In genomic region chr17:8278356-8278755, GRCm38 (mm10) we compare ENCODE assay signal across 20 mouse cellular contexts. TPM values are rescaled to one million over a fixed set of nuclear protein-coding genes. Genes with fewer than 3 reads are reported as not detected.
"Had no signal": no experiment of that assay in that cellular context is flagged by ENCODE, and none has a peak within 500 bp of the region (broad histone marks: within the 10 kb centered on the region; RNA-seq: fewer than 3 reads in every experiment).

No protein-coding gene starts in this region.

- H3K27me3 ChIP-seq: neural tube, embryonic 15.5 days had no signal

- DNase-seq: lung, embryonic 14.5 days; lung, postnatal 10 days; lung, postnatal 4 days; midbrain, embryonic 14.5 days; retina, postnatal 1 day; right cerebral cortex, adult 18-20 months; right cerebral cortex, postnatal 25 days; right cerebral cortex, postnatal 4 days; spleen, adult 18-20 months; thymus, adult 18-20 months; thymus, postnatal 14 days; thymus, postnatal 36 days had no signal

- H3K9ac ChIP-seq: lung, embryonic 14.5 days; midbrain, embryonic 12.5 days; neural tube, embryonic 13.5 days; neural tube, embryonic 15.5 days had no signal

- H3K4me3 ChIP-seq: midbrain, embryonic 10.5 days; midbrain, embryonic 12.5 days; myocyte; neural tube, embryonic 13.5 days; neural tube, embryonic 15.5 days had no signal

- H3K27ac ChIP-seq: midbrain, embryonic 10.5 days; midbrain, embryonic 12.5 days; neural tube, embryonic 13.5 days; neural tube, embryonic 15.5 days had no signal

- ATAC-seq: midbrain, embryonic 16.5 days had no signal

- H3K36me3 ChIP-seq: midbrain, embryonic 10.5 days; midbrain, embryonic 12.5 days; neural tube, embryonic 13.5 days; neural tube, embryonic 15.5 days had no signal

- H3K9me3 ChIP-seq: midbrain, embryonic 10.5 days; midbrain, embryonic 12.5 days; neural tube, embryonic 13.5 days; neural tube, embryonic 15.5 days had no signal

- H3K4me2 ChIP-seq: lung, embryonic 14.5 days; midbrain, embryonic 12.5 days; neural tube, embryonic 13.5 days; neural tube, embryonic 15.5 days had no signal

RNA-seq across cellular contexts. Expression of gene Ccr6, which starts 42.5 kb away (rescaled TPM):
- total RNA-seq: megakaryocyte-erythroid progenitor cell, adult 5-6 weeks had no signal
- polyA plus RNA-seq: lung, embryonic 14.5 days; midbrain, embryonic 10.5 days; midbrain, embryonic 12.5 days; midbrain, embryonic 14.5 days; midbrain, embryonic 16.5 days; myocyte; neural tube, embryonic 11.5 days; neural tube, embryonic 13.5 days; neural tube, embryonic 15.5 days had no signal
